14 mouse cellular contexts compared by ENCODE assay signal in genomic region chr1:194607406-194608261, GRCm38 (mm10). TPM values are rescaled to one million over a fixed set of nuclear protein-coding genes. Genes with fewer than 3 reads are reported as not detected.
DNase-seq lines count a peak whose midpoint lies in the region; ATAC-seq and TF ChIP-seq lines count a peak whose summit lies in the region.
"Had no signal": no experiment of that assay in that cellular context is flagged by ENCODE, and none has a peak within 500 bp of the region (broad histone marks: within the 10 kb centered on the region; RNA-seq: fewer than 3 reads in every experiment).

No protein-coding gene starts in this region.

- TF ChIP-seq POLR2A in heart, adult 2 months (IDR thresholded peaks at IDR 0.05; ENCODE audit: insufficient read depth, low read depth, low read length): no peak

- intact Hi-C loops in heart, adult 2 months (cut with DNase I): no loop called here
- intact Hi-C loops in heart, postnatal 36 days (cut with DNase I): no loop called here

- DNase-seq in heart, adult 2 months: no peak
- DNase-seq in heart, postnatal 36 days: no peak
- peak; percentile 50 for DNase-seq in lung, postnatal 0 days (ENCODE audit: low spot score)
- no peak for DNase-seq in lung, postnatal 25 days (ENCODE audit: low spot score)
- DNase-seq in NIH3T3 (ENCODE audit: low read depth): peak; percentile 20
- DNase-seq in kidney, adult 9 months: no peak
- DNase-seq: cerebellum, postnatal 36 days; right cerebral cortex, postnatal 4 days; thymus, postnatal 25 days had no signal

- no peak overlapping the region for H3K9ac ChIP-seq in heart, adult 2 months (ENCODE audit: low read depth, low read length)
- no peak overlapping the region for H3K9ac ChIP-seq in lung, postnatal 0 days (replicated peaks; ENCODE audit: low read depth)
- H3K9ac ChIP-seq: embryonic facial prominence, embryonic 15.5 days had no signal

- no peak overlapping the region for H3K27ac ChIP-seq in heart, adult 2 months
- no peak overlapping the region for H3K27ac ChIP-seq in lung, postnatal 0 days (ENCODE audit: low read length)
- H3K27ac ChIP-seq: embryonic facial prominence, embryonic 15.5 days; hindbrain, embryonic 10.5 days; midbrain, embryonic 10.5 days had no signal

- peak; percentile 65 for TF ChIP-seq CTCF in heart, adult 2 months (IDR thresholded peaks at IDR 0.05)
- peak; percentile 52 for TF ChIP-seq CTCF in lung, postnatal 0 days (IDR thresholded peaks at IDR 0.05)

- no peaks in the 10 kb centered on the region for H3K9me3 ChIP-seq in lung, postnatal 0 days (ENCODE audit: low read length)
- H3K9me3 ChIP-seq: embryonic facial prominence, embryonic 15.5 days; hindbrain, embryonic 10.5 days; midbrain, embryonic 10.5 days had no signal

- no peaks in the 10 kb centered on the region for H3K36me3 ChIP-seq in heart, adult 2 months (ENCODE audit: control insufficient read depth, insufficient read depth, low read length)
- H3K36me3 ChIP-seq in lung, postnatal 0 days (ENCODE audit: insufficient read depth, low read length): no peaks in the 10 kb centered on the region
- H3K36me3 ChIP-seq: embryonic facial prominence, embryonic 15.5 days; hindbrain, embryonic 10.5 days; midbrain, embryonic 10.5 days had no signal

- no peaks in the 10 kb centered on the region for H3K4me1 ChIP-seq in heart, adult 2 months (ENCODE audit: control insufficient read depth, insufficient read depth, low read length)
- no peaks in the 10 kb centered on the region for H3K4me1 ChIP-seq in lung, postnatal 0 days (ENCODE audit: insufficient read depth, low read depth, low read length)
- H3K4me1 ChIP-seq: embryonic facial prominence, embryonic 15.5 days had no signal

- ATAC-seq in lung, postnatal 0 days: no peak
- ATAC-seq in megakaryocyte progenitor cell, adult 5-6 weeks (replicated peaks; ENCODE audit: poor library complexity): peak; percentile 42; the same call in 1 of the 2 replicates
- ATAC-seq: CD4-positive, CD25-positive, alpha-beta regulatory T cell, adult 4 months had no signal

- no peaks in the 10 kb centered on the region for H3K27me3 ChIP-seq in heart, adult 2 months (ENCODE audit: control insufficient read depth, insufficient read depth, low read length)
- H3K27me3 ChIP-seq in lung, postnatal 0 days (replicated peaks; ENCODE audit: insufficient read depth, low read length): no peaks in the 10 kb centered on the region
- H3K27me3 ChIP-seq: embryonic facial prominence, embryonic 15.5 days had no signal

- H3K79me2 ChIP-seq in heart, adult 2 months (replicated peaks; ENCODE audit: control insufficient read depth, insufficient read depth, low read length): no peaks in the 10 kb centered on the region

- WGBS in heart, adult 2 months: 59% methylated on average over 5 of the region's 5 CpGs
- WGBS in lung, postnatal 0 days: 47% methylated on average over 5 of the region's 5 CpGs

- no peak overlapping the region for H3K4me3 ChIP-seq in heart, adult 2 months
- no peak overlapping the region for H3K4me3 ChIP-seq in lung, postnatal 0 days (ENCODE audit: low read depth, low read length)
- H3K4me3 ChIP-seq: embryonic facial prominence, embryonic 15.5 days; hindbrain, embryonic 10.5 days; midbrain, embryonic 10.5 days had no signal

- TF ChIP-seq EP300 in heart, adult 2 months (IDR thresholded peaks at IDR 0.05; ENCODE audit: insufficient read depth, low read depth, low read length): no peak
- 0 out of 2 replicates have a peak, but pooled peaks have one; percentile 20 for TF ChIP-seq EP300 in lung, postnatal 0 days (IDR thresholded peaks at IDR 0.05)

- no peak overlapping the region for H3K4me2 ChIP-seq in lung, postnatal 0 days (replicated peaks; ENCODE audit: low read depth, low read length)
- H3K4me2 ChIP-seq: embryonic facial prominence, embryonic 15.5 days had no signal

RNA-seq across cellular contexts. Expression of gene Plxna2, which starts 10.4 kb away (rescaled TPM):
- total RNA-seq in heart, adult 2 months (2021): 10 to 100 TPM; 22.6 to 30.6 TPM
- 9.8 and 16.7 TPM in 2 replicates for polyA plus RNA-seq in heart, adult 2 months (2012; rRNA removed)
- total RNA-seq in heart, postnatal 36 days (2021): 10 to 100 TPM; 24.1 to 31.9 TPM
- 4.5 and 5.8 TPM in 2 replicates for polyA plus RNA-seq in lung, postnatal 0 days (2015; fragmentation: Nextera tagmentation; extraction: Ambion mirVana)
- 0.39 and 0.72 TPM in 2 replicates for total RNA-seq in megakaryocyte progenitor cell, adult 5-6 weeks (2015)
- 0.17 and 0.34 TPM in 2 replicates for total RNA-seq in megakaryocyte progenitor cell, adult 5-6 weeks (2017)
- polyA plus RNA-seq: CD4-positive, CD25-positive, alpha-beta regulatory T cell, adult 4 months had no signal

Comparison
In these comparisons a context has a peak if more than half of its experiments do, and no peak if none do; other contexts are left out.
1. DNase-seq: peak in lung, postnatal 0 days (single experiment) and NIH3T3 (single experiment); none in heart, adult 2 months (0 of 2), heart, postnatal 36 days (0 of 2), lung, postnatal 25 days (single experiment) and kidney, adult 9 months (single experiment).
2. RNA of gene Plxna2, which starts 10.4 kb away (total RNA-seq): 24.1 to 31.9 TPM in heart, postnatal 36 days and 22.6 to 30.6 TPM in heart, adult 2 months; 0.17 to 0.72 TPM in megakaryocyte progenitor cell, adult 5-6 weeks; every median in the first group is over 10 times any median in the second.